Mouse (Mus musculus) yolk sac, embryonic 10.5 days (tissue): Measurements from ENCODE around the gene Akap5.

ENCODE experiments used
- DNase-seq: peaks from one replicate; pipeline ENCODE4 v3.0.0-alpha.2; 2017; ENCODE audit warnings: low spot score

The Akap5 gene

GRCm38 (mm10) chr12:76369206-76369977, 44.7 kb downstream of the Akap5 start, which contains the start of gene Zbtb25:
Zbtb25 (minus strand) TSS chr12:76369602.
- DNase-seq: peak; percentile 85

GRCm38 (mm10) chr12:76369978-76370830, 45.5 kb downstream of the Akap5 start, which contains the start of gene Zbtb1:
Zbtb1 (plus strand) TSS chr12:76370266.
- DNase-seq: peak; percentile 90

- DNase-seq: peak; percentile 88
These were observed 46.3 kb downstream of the Akap5 start for GRCm38 (mm10) chr12:76370831-76371571.

- no peak for DNase-seq
These were observed 47.4 kb downstream of the Akap5 start for GRCm38 (mm10) chr12:76372046-76372445.

- DNase-seq: no peak
These were observed 48.5 kb downstream of the Akap5 start for GRCm38 (mm10) chr12:76372881-76373818.

- DNase-seq: no peak
These were observed 49.3 kb downstream of the Akap5 start for GRCm38 (mm10) chr12:76373991-76374390.

- no peak for DNase-seq
These were observed 50.2 kb downstream of the Akap5 start for GRCm38 (mm10) chr12:76374911-76375310.

- no peak for DNase-seq
These were observed 50.8 kb downstream of the Akap5 start for GRCm38 (mm10) chr12:76375506-76375905.

- DNase-seq: no peak
These were observed 52.0 kb downstream of the Akap5 start for GRCm38 (mm10) chr12:76376649-76377048.

- DNase-seq: no peak
These were observed 52.4 kb downstream of the Akap5 start for GRCm38 (mm10) chr12:76377059-76377458.

- DNase-seq: no peak
These were observed 53.0 kb downstream of the Akap5 start for GRCm38 (mm10) chr12:76377726-76378125.

GRCm38 (mm10) chr12:76378556-76378955, 53.9 kb downstream of the Akap5 start:
- DNase-seq: no peak

- DNase-seq: peak; percentile 53
These were observed 55.5 kb downstream of the Akap5 start for GRCm38 (mm10) chr12:76380151-76380550.
